Mouse (Mus musculus): ENCODE measurements at regions not wholly inside any gene's neighbourhood (a gene's known extent, or its start where the extent isn't known, plus 50 kb on each side); places are given as distances from the start of the nearest gene placed in this dataset.

GRCm38 (mm10) chr10:111077632-111078031 is 67.7 kb upstream of the Zdhhc17 start:
- no peak for DNase-seq (ENCODE audit: extremely low spot score, low read depth, low spot score)

- DNase-seq (ENCODE audit: extremely low spot score, low read depth, low spot score), result no peak
Observed at GRCm38 (mm10) chr10:111073851-111074430, 64.0 kb upstream of the Zdhhc17 start.

GRCm38 (mm10) chr10:111073262-111073661 is 63.3 kb upstream of the Zdhhc17 start:
- no peak for DNase-seq (ENCODE audit: extremely low spot score, low read depth, low spot score)

- no peak for DNase-seq (ENCODE audit: extremely low spot score, low read depth, low spot score)
Observed at GRCm38 (mm10) chr10:111072554-111072909, 62.6 kb upstream of the Zdhhc17 start.

- DNase-seq (ENCODE audit: extremely low spot score, low read depth, low spot score), result no peak
Observed at GRCm38 (mm10) chr10:111071805-111072553, 62.0 kb upstream of the Zdhhc17 start.

GRCm38 (mm10) chr10:111066146-111066545 is 56.2 kb upstream of the Zdhhc17 start:
- no peak for DNase-seq (ENCODE audit: extremely low spot score, low read depth, low spot score)

- no peak for DNase-seq (ENCODE audit: extremely low spot score, low read depth, low spot score)
Observed at GRCm38 (mm10) chr10:111060626-111061025, 50.7 kb upstream of the Zdhhc17 start.
